Mouse (Mus musculus): ENCODE results near the gene Aaed1.

DNA sequence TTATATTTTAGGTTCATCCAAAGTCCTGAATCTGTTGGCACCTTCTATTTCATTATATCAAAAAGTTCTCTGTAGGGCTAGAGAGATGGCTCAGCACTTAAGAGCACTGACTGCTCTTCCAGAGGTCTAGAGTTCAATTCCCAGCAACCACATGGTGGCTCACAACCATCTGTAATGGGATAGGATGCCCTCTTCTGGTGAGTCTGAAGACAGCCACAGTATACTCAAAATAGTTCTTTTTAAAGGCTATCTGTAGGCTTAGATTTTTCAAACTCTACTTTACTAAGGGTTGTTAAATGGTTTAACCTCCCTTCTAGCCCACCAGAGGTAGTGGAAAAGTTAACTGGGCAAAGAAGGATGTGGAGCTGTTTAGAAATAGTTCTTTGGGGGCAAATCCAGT is 7.3 kb upstream of the Aaed1 start:
- TF ChIP-seq CTCF (IDR thresholded peaks at IDR 0.05; ENCODE audit: low read depth, low read length): no peak
- no peak for TF ChIP-seq POLR2AphosphoS5 (IDR thresholded peaks at IDR 0.05; ENCODE audit: insufficient replicate concordance, low read depth, low read length)
- no peak for TF ChIP-seq TAL1 (conservative IDR thresholded peaks at IDR 0.05; ENCODE audit: low read depth, low read length)
- TF ChIP-seq GATA1 (IDR thresholded peaks at IDR 0.05; ENCODE audit: borderline replicate concordance, low read length): no peak
- TF ChIP-seq GATA2 (IDR thresholded peaks at IDR 0.05; ENCODE audit: borderline replicate concordance, low read depth, low read length): no peak

Data from G1E (cell line).